Mouse (Mus musculus) cortical plate, adult 2 months (tissue): ENCODE data around the gene Afg1l.

Experiments
- CTCF ChIP-seq: fragments of 200-500 bp; IDR thresholded peaks from 2 replicates; pipeline ENCODE4 v1.5.1; 2011; ENCODE audit warnings: mild to moderate bottlenecking, control low read depth, low read length; ENCODE audit not compliant: insufficient read depth; ENCODE audit errors: extremely low read depth
- POLR2A ChIP-seq: fragments of 200-500 bp; IDR thresholded peaks from 2 replicates; pipeline ENCODE4 v1.6.1; 2011; ENCODE audit warnings: mild to moderate bottlenecking, low read length, control low read depth; ENCODE audit not compliant: insufficient read depth; ENCODE audit errors: extremely low read depth

GRCm38 (mm10) chr10:42275401-42275870 lies 202.9 kb downstream of the Afg1l start:
- TF ChIP-seq CTCF (no peak), POLR2A (no peak)
